Mouse (Mus musculus) bone marrow macrophage, adult 2 months (primary cell): ENCODE measurements at regions not wholly inside any gene's neighbourhood (a gene's known extent, or its start where the extent isn't known, plus 50 kb on each side); places are given as distances from the start of the nearest gene placed in this dataset.

Experiments
- CTCF ChIP-seq: IDR thresholded peaks from 2 replicates; pipeline ENCODE4 v1.5.1; 2012; ENCODE audit warnings: low read depth, mild to moderate bottlenecking, low read length, moderate library complexity
- POLR2A ChIP-seq: IDR thresholded peaks from 2 replicates; pipeline ENCODE4 v1.6.1; 2012; ENCODE audit warnings: mild to moderate bottlenecking, low read depth, low read length, borderline replicate concordance

DNA sequence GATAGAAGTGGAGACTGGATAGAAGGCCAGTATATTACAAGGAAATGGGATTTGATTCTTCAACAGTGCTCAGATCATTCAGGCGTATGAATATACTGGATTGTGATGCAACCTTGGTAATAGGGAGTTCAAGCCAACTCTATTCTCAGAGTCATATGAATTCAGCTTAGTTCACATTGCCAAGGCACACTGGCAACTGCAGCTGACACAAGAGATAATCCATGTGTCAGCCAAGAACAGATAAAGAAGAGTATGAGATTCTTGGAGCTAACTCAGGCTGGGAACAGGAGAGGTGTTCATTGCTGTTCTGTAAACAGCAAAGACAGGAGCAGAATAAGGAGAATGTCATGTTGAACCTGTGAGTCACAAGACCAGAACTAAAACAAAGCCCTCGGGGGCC, 163.3 kb upstream of the Akr1e1 start:
- TF ChIP-seq CTCF = no peak
- no peak for TF ChIP-seq POLR2A
